Mouse (Mus musculus): Measurements from ENCODE around the gene Lnpep. TPM values are rescaled to one million over a fixed set of nuclear protein-coding genes. Genes with fewer than 3 reads are reported as not detected.

Lnpep gene
- polyA plus RNA-seq, 1 experiment = 78.2 TPM

- Histone ChIP-seq H3K4me3 (ENCODE audit: insufficient read depth, low read depth, low read length) (no peak overlapping the region), H3K27ac (ENCODE audit: insufficient read depth, low read depth, low read length) (no peak overlapping the region), H3K4me1 (ENCODE audit: control insufficient read depth, insufficient read depth, low read length) (peaks cover 7% of the 10 kb centered on the region; the same call in 1 of the 2 replicates)
- 87% methylated on average over 4 of the region's 4 CpGs for WGBS
- TF ChIP-seq POLR2A (IDR thresholded peaks at IDR 0.05; ENCODE audit: insufficient read depth, low read depth, low read length) (no peak), CTCF (IDR thresholded peaks at IDR 0.05; ENCODE audit: insufficient read depth, low read depth, low read length) (no peak)
Measured at GRCm38 (mm10) chr17:17617440-17618204, 7.2 kb downstream of the Lnpep start.

- TF ChIP-seq POLR2A (IDR thresholded peaks at IDR 0.05; ENCODE audit: insufficient read depth, low read depth, low read length) (no peak), CTCF (IDR thresholded peaks at IDR 0.05; ENCODE audit: insufficient read depth, low read depth, low read length) (no peak)
- Histone ChIP-seq H3K4me3 (ENCODE audit: insufficient read depth, low read depth, low read length) (no peak overlapping the region), H3K27ac (ENCODE audit: insufficient read depth, low read depth, low read length) (no peak overlapping the region), H3K4me1 (ENCODE audit: control insufficient read depth, insufficient read depth, low read length) (peaks cover 4% of the 10 kb centered on the region; the same call in 1 of the 2 replicates)
- WGBS = 77% methylated on average over 2 of the region's 2 CpGs
Measured at GRCm38 (mm10) chr17:17612336-17612735, 12.5 kb downstream of the Lnpep start.

- Histone ChIP-seq H3K27ac (ENCODE audit: insufficient read depth, low read depth, low read length) (no peak overlapping the region), H3K4me3 (ENCODE audit: insufficient read depth, low read depth, low read length) (no peak overlapping the region), H3K4me1 (ENCODE audit: control insufficient read depth, insufficient read depth, low read length) (no peaks in the 10 kb centered on the region)
- TF ChIP-seq CTCF (IDR thresholded peaks at IDR 0.05; ENCODE audit: insufficient read depth, low read depth, low read length) = no peak
- WGBS = 66% methylated on average over 3 of the region's 3 CpGs
Measured at GRCm38 (mm10) chr17:17609523-17609922, 15.3 kb downstream of the Lnpep start.

DNA sequence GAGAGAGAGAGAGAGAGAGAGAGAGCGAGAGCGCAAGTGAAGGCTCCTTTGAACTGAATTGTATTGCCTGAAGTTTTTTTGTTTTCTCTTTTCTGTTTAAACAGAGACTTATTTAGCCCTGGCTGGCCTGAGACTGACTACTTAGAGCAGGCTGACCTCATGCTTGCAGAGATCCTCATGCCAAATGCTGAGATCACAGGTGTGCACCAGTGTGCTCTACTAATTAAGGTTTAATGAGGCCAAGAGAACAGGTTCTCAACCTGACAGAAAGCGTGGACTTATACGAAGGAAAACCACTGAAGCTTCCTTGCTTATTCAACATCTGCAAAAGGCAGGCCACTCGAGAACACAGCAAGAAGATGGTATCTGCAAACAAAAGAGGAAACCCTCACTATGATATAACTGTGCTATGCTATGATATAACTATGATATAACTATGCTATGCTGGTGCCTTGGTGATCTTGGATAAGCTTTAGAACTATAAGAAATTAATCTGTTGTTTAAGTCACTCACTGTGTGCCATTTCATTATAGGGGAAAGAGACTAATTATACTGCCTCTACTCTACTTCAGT lies 16.3 kb downstream of the Lnpep start:
- H3K4me3 ChIP-seq (ENCODE audit: insufficient read depth, low read depth, low read length) = no peak overlapping the region
- no peak overlapping the region for H3K27ac ChIP-seq (ENCODE audit: insufficient read depth, low read depth, low read length)
- 38% methylated on average over 5 of the region's 5 CpGs for WGBS
- TF ChIP-seq CTCF (IDR thresholded peaks at IDR 0.05; ENCODE audit: insufficient read depth, low read depth, low read length) (no peak), POLR2A (IDR thresholded peaks at IDR 0.05; ENCODE audit: insufficient read depth, low read depth, low read length) (no peak)
- no peaks in the 10 kb centered on the region for H3K4me1 ChIP-seq (ENCODE audit: control insufficient read depth, insufficient read depth, low read length)

GRCm38 (mm10) chr17:17604554-17604953 lies 20.3 kb downstream of the Lnpep start:
- Histone ChIP-seq H3K27ac (ENCODE audit: insufficient read depth, low read depth, low read length) (no peak overlapping the region), H3K4me3 (ENCODE audit: insufficient read depth, low read depth, low read length) (no peak overlapping the region), H3K4me1 (ENCODE audit: control insufficient read depth, insufficient read depth, low read length) (no peaks in the 10 kb centered on the region)
- TF ChIP-seq POLR2A (IDR thresholded peaks at IDR 0.05; ENCODE audit: insufficient read depth, low read depth, low read length) = no peak
- TF ChIP-seq CTCF (IDR thresholded peaks at IDR 0.05; ENCODE audit: insufficient read depth, low read depth, low read length) = no peak
- WGBS = 77% methylated on average over 2 of the region's 2 CpGs

- Histone ChIP-seq H3K4me3 (ENCODE audit: insufficient read depth, low read depth, low read length) (no peak overlapping the region), H3K27ac (ENCODE audit: insufficient read depth, low read depth, low read length) (no peak overlapping the region), H3K4me1 (ENCODE audit: control insufficient read depth, insufficient read depth, low read length) (no peaks in the 10 kb centered on the region)
- TF ChIP-seq POLR2A (IDR thresholded peaks at IDR 0.05; ENCODE audit: insufficient read depth, low read depth, low read length) (no peak), CTCF (IDR thresholded peaks at IDR 0.05; ENCODE audit: insufficient read depth, low read depth, low read length) (no peak)
- WGBS = 83% methylated on average over 3 of the region's 3 CpGs
Measured at GRCm38 (mm10) chr17:17603609-17604008, 21.2 kb downstream of the Lnpep start.

GRCm38 (mm10) chr17:17602786-17603185 lies 22.1 kb downstream of the Lnpep start:
- Histone ChIP-seq H3K27ac (ENCODE audit: insufficient read depth, low read depth, low read length) (no peak overlapping the region), H3K4me3 (ENCODE audit: insufficient read depth, low read depth, low read length) (no peak overlapping the region), H3K4me1 (ENCODE audit: control insufficient read depth, insufficient read depth, low read length) (no peaks in the 10 kb centered on the region)
- TF ChIP-seq CTCF (IDR thresholded peaks at IDR 0.05; ENCODE audit: insufficient read depth, low read depth, low read length) = no peak
- TF ChIP-seq POLR2A (IDR thresholded peaks at IDR 0.05; ENCODE audit: insufficient read depth, low read depth, low read length) = no peak

GRCm38 (mm10) chr17:17602330-17602729 lies 22.5 kb downstream of the Lnpep start:
- Histone ChIP-seq H3K4me3 (ENCODE audit: insufficient read depth, low read depth, low read length) (no peak overlapping the region), H3K27ac (ENCODE audit: insufficient read depth, low read depth, low read length) (no peak overlapping the region), H3K4me1 (ENCODE audit: control insufficient read depth, insufficient read depth, low read length) (no peaks in the 10 kb centered on the region)
- 36% methylated on average over 4 of the region's 4 CpGs for WGBS
- no peak for TF ChIP-seq CTCF (IDR thresholded peaks at IDR 0.05; ENCODE audit: insufficient read depth, low read depth, low read length)
- no peak for TF ChIP-seq POLR2A (IDR thresholded peaks at IDR 0.05; ENCODE audit: insufficient read depth, low read depth, low read length)

- Histone ChIP-seq H3K27ac (ENCODE audit: insufficient read depth, low read depth, low read length) (peak overlapping the region; percentile 40; the same call in 1 of the 2 replicates), H3K4me3 (ENCODE audit: insufficient read depth, low read depth, low read length) (no peak overlapping the region), H3K4me1 (ENCODE audit: control insufficient read depth, insufficient read depth, low read length) (no peaks in the 10 kb centered on the region)
- WGBS = 10% methylated on average over 3 of the region's 3 CpGs
- TF ChIP-seq CTCF (IDR thresholded peaks at IDR 0.05; ENCODE audit: insufficient read depth, low read depth, low read length) (no peak), POLR2A (IDR thresholded peaks at IDR 0.05; ENCODE audit: insufficient read depth, low read depth, low read length) (no peak)
Measured at GRCm38 (mm10) chr17:17600804-17601252, 24.0 kb downstream of the Lnpep start.
